Mouse (Mus musculus): Measurements from ENCODE around the gene Arhgap45.
"Not testable (repeated sequence)": the region's sequence is repeated elsewhere in the genome, so short reads cannot be mapped to it uniquely, and the experiment has no call there.

GRCm38 (mm10) chr10:80041409-80042060 lies 25.1 kb downstream of the Arhgap45 start:
- not testable (repeated sequence) for TF ChIP-seq CTCF (conservative IDR thresholded peaks at IDR 0.05; ENCODE audit: low read length); NANOG (IDR thresholded peaks at IDR 0.05; ENCODE audit: borderline replicate concordance, low read length); POU5F1 (IDR thresholded peaks at IDR 0.05; ENCODE audit: borderline replicate concordance, low read length)
